Mouse (Mus musculus): Measurements from ENCODE around the gene Smcp.

The Smcp gene

GRCm38 (mm10) chr3:92588858-92589257 is at the start of gene Smcp:
Gene Smcp (minus strand): TSS chr3:92588997.
- no peak for TF ChIP-seq GATA4 (IDR thresholded peaks at IDR 0.05; ENCODE audit: insufficient replicate concordance, low read length)

- no peak for TF ChIP-seq GATA4 (IDR thresholded peaks at IDR 0.05; ENCODE audit: insufficient replicate concordance, low read length)
Observed at GRCm38 (mm10) chr3:92638653-92638991, 49.8 kb upstream of the Smcp start.

- no peak for TF ChIP-seq GATA4 (IDR thresholded peaks at IDR 0.05; ENCODE audit: insufficient replicate concordance, low read length)
Observed at GRCm38 (mm10) chr3:92637745-92638652, 49.2 kb upstream of the Smcp start.

- no peak for TF ChIP-seq GATA4 (IDR thresholded peaks at IDR 0.05; ENCODE audit: insufficient replicate concordance, low read length)
Observed at GRCm38 (mm10) chr3:92621560-92621959, 32.8 kb upstream of the Smcp start, which contains the start of gene Lce6a. Gene Lce6a (minus strand): TSS chr3:92621660.

GRCm38 (mm10) chr3:92609804-92610203 is 21.0 kb upstream of the Smcp start:
- no peak for TF ChIP-seq GATA4 (IDR thresholded peaks at IDR 0.05; ENCODE audit: insufficient replicate concordance, low read length)

GRCm38 (mm10) chr3:92607392-92607791 is 18.6 kb upstream of the Smcp start, which contains the start of gene 2210017I01Rik:
Gene 2210017I01Rik (minus strand): TSS chr3:92607492.
- TF ChIP-seq GATA4 (IDR thresholded peaks at IDR 0.05; ENCODE audit: insufficient replicate concordance, low read length) = no peak

- TF ChIP-seq GATA4 (IDR thresholded peaks at IDR 0.05; ENCODE audit: insufficient replicate concordance, low read length) = no peak
Observed at GRCm38 (mm10) chr3:92602169-92602568, 13.4 kb upstream of the Smcp start.

- TF ChIP-seq GATA4 (IDR thresholded peaks at IDR 0.05; ENCODE audit: insufficient replicate concordance, low read length) = no peak
Observed at GRCm38 (mm10) chr3:92600456-92600855, 11.7 kb upstream of the Smcp start.

GRCm38 (mm10) chr3:92599973-92600372 is 11.2 kb upstream of the Smcp start:
- TF ChIP-seq GATA4 (IDR thresholded peaks at IDR 0.05; ENCODE audit: insufficient replicate concordance, low read length) = no peak

- TF ChIP-seq GATA4 (IDR thresholded peaks at IDR 0.05; ENCODE audit: insufficient replicate concordance, low read length) = no peak
Observed at GRCm38 (mm10) chr3:92598429-92598828, 9.6 kb upstream of the Smcp start.

- TF ChIP-seq GATA4 (IDR thresholded peaks at IDR 0.05; ENCODE audit: insufficient replicate concordance, low read length) = no peak
Observed at GRCm38 (mm10) chr3:92587190-92587589, 1.6 kb downstream of the Smcp start.

- no peak for TF ChIP-seq GATA4 (IDR thresholded peaks at IDR 0.05; ENCODE audit: insufficient replicate concordance, low read length)
Observed at GRCm38 (mm10) chr3:92585055-92585454, 3.7 kb downstream of the Smcp start.

- no peak for TF ChIP-seq GATA4 (IDR thresholded peaks at IDR 0.05; ENCODE audit: insufficient replicate concordance, low read length)
Observed at GRCm38 (mm10) chr3:92583164-92583826, 5.5 kb downstream of the Smcp start.

- TF ChIP-seq GATA4 (IDR thresholded peaks at IDR 0.05; ENCODE audit: insufficient replicate concordance, low read length) = no peak
Observed at GRCm38 (mm10) chr3:92579508-92579907, 9.3 kb downstream of the Smcp start.

GRCm38 (mm10) chr3:92578652-92579413 is 10.0 kb downstream of the Smcp start:
- TF ChIP-seq GATA4 (IDR thresholded peaks at IDR 0.05; ENCODE audit: insufficient replicate concordance, low read length) = no peak
